Mouse (Mus musculus) left cerebral cortex, postnatal 4 days (tissue): ENCODE results near the gene Celf2. TPM values are rescaled to one million over a fixed set of nuclear protein-coding genes. Genes with fewer than 3 reads are reported as not detected.

ENCODE experiments used
- DNase-seq: peaks from one replicate; pipeline ENCODE4 v3.0.0-alpha.2; 2022
- intact Hi-C: fragments of 180-260 bp; cut with DNase I; formaldehyde crosslinking; loops from one replicate; pipeline ENCODE4 v1.15.1; 2025
- total RNA-seq, 2 experiments: library from RNA; stranded (reverse); gene quantifications; 2 replicates each; pipeline ENCODE4 v1.2.3; 2021

Celf2 gene
- total RNA-seq, 2 experiments from 2014 or later = 705 to 801 TPM

- intact Hi-C loops = no loop called here
- DNase-seq = peak; percentile 5
Measured at GRCm38 (mm10) chr2:7221856-7222255, 287.5 kb downstream of the Celf2 start.

GRCm38 (mm10) chr2:7218101-7218500, 291.3 kb downstream of the Celf2 start:
- intact Hi-C loops = no loop called here

GRCm38 (mm10) chr2:7207691-7208504, 301.5 kb downstream of the Celf2 start:
- intact Hi-C loops = no loop called here

More at GRCm38 (mm10) chr2:7218101-7218500, 291.3 kb downstream of the Celf2 start:
- no peak for DNase-seq

GRCm38 (mm10) chr2:7193413-7193812, 315.9 kb downstream of the Celf2 start:
- no peak for DNase-seq
- intact Hi-C loops = no loop called here

More at GRCm38 (mm10) chr2:7207691-7208504, 301.5 kb downstream of the Celf2 start:
- peak; percentile 2 for DNase-seq

- intact Hi-C loops = no loop called here
- no peak for DNase-seq
Measured at GRCm38 (mm10) chr2:7179186-7179585, 330.2 kb downstream of the Celf2 start.

- intact Hi-C loops = no loop called here
- DNase-seq = peak; percentile 89
Measured at GRCm38 (mm10) chr2:7173271-7174064, 335.9 kb downstream of the Celf2 start.

- DNase-seq = no peak
Measured at GRCm38 (mm10) chr2:7171087-7171696, 338.2 kb downstream of the Celf2 start.

GRCm38 (mm10) chr2:7165786-7166185, 343.6 kb downstream of the Celf2 start:
- DNase-seq = no peak
- intact Hi-C loops = no loop called here

More at GRCm38 (mm10) chr2:7171087-7171696, 338.2 kb downstream of the Celf2 start:
- intact Hi-C loops = no loop called here

GRCm38 (mm10) chr2:7160108-7160507, 349.3 kb downstream of the Celf2 start:
- DNase-seq = no peak
- intact Hi-C loops = no loop called here

GRCm38 (mm10) chr2:7147303-7147702, 362.1 kb downstream of the Celf2 start:
- intact Hi-C loops = no loop called here
- no peak for DNase-seq

- DNase-seq = no peak
- intact Hi-C loops = no loop called here
Measured at GRCm38 (mm10) chr2:7145541-7146043, 363.8 kb downstream of the Celf2 start.

GRCm38 (mm10) chr2:7144871-7145270, 364.5 kb downstream of the Celf2 start:
- intact Hi-C loops = no loop called here
- no peak for DNase-seq

GRCm38 (mm10) chr2:7123366-7123765, 386.0 kb downstream of the Celf2 start:
- intact Hi-C loops = no loop called here
- no peak for DNase-seq

- DNase-seq = no peak
- intact Hi-C loops = no loop called here
Measured at GRCm38 (mm10) chr2:7115801-7116200, 393.6 kb downstream of the Celf2 start.

- DNase-seq = no peak
- intact Hi-C loops = no loop called here
Measured at GRCm38 (mm10) chr2:7115161-7115560, 394.2 kb downstream of the Celf2 start.

- DNase-seq = no peak
- intact Hi-C loops = no loop called here
Measured at GRCm38 (mm10) chr2:7113738-7114137, 395.6 kb downstream of the Celf2 start.

GRCm38 (mm10) chr2:7112156-7112813, 397.1 kb downstream of the Celf2 start:
- intact Hi-C loops = no loop called here
- DNase-seq = no peak

GRCm38 (mm10) chr2:7093414-7093813, 415.9 kb downstream of the Celf2 start:
- intact Hi-C loops = no loop called here
- no peak for DNase-seq

- no peak for DNase-seq
- intact Hi-C loops = no loop called here
Measured at GRCm38 (mm10) chr2:7092641-7093040, 416.7 kb downstream of the Celf2 start.

- intact Hi-C loops = no loop called here
- no peak for DNase-seq
Measured at GRCm38 (mm10) chr2:7090496-7090895, 418.9 kb downstream of the Celf2 start.
